In the genomic region with DNA sequence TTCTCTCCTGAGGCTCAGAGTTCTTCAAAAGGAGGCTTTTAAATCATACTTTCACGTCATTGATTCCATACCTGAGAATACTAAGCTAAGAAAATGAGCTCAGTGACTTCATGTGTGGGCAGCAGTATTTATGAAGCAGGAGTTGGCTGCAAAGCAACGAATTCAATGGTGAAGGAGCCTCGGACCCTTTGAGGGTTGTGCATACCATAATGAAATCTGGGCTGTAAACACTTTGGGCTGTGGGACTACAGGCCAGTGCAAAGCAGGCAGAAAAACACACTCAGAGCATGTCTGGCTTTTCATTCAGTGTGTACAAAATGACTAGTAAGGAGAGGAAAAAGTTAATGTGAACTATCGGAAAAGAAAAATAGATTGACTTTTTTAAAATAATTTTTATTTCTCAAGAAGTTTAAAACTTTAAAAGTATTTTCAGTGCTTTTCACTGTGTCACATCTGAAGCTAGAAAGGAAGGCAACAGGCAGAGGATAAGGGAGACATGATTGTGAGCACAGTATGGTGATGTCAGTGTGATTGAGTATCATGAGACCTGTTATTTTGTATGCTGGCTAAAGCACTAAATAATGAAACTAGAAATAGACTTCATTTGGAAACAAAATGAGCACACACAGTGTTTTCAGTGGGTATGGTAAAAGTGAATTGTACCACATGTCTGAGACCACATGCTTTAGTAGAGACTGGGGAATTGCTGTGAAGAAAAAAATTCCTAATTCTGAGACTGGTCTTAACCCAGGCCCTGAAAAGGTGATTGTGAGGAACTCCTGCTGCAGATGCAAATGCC, we compare ENCODE assay signal across 29 mouse cellular contexts. TPM values are rescaled to one million over a fixed set of nuclear protein-coding genes. Genes with fewer than 3 reads are reported as not detected.
DNase-seq lines count a peak whose midpoint lies in the region; ATAC-seq and TF ChIP-seq lines count a peak whose summit lies in the region.
"Had no signal": no experiment of that assay in that cellular context is flagged by ENCODE, and none has a peak within 500 bp of the region (broad histone marks: within the 10 kb centered on the region; RNA-seq: fewer than 3 reads in every experiment).

No protein-coding gene starts in this region.

- H3K4me2 ChIP-seq in midbrain, embryonic 11.5 days = no peak overlapping the region
- H3K4me2 ChIP-seq in midbrain, embryonic 13.5 days (replicated peaks) = no peak overlapping the region
- H3K4me2 ChIP-seq in limb, embryonic 15.5 days = no peak overlapping the region
- H3K4me2 ChIP-seq: embryonic facial prominence, embryonic 13.5 days; embryonic facial prominence, embryonic 15.5 days; forebrain, embryonic 12.5 days had no signal

- peak overlapping the region; percentile 61; the same call in 1 of the 2 replicates for H3K27ac ChIP-seq in layer of hippocampus, adult 2 months
- no peak overlapping the region for H3K27ac ChIP-seq in midbrain, embryonic 11.5 days (ENCODE audit: low read depth, low read length)
- H3K27ac ChIP-seq in midbrain, embryonic 13.5 days = no peak overlapping the region
- H3K27ac ChIP-seq in limb, embryonic 15.5 days = peak overlapping the region; percentile 63
- H3K27ac ChIP-seq in left cerebral cortex, adult 2 months = no peak overlapping the region
- H3K27ac ChIP-seq: embryonic facial prominence, embryonic 13.5 days; embryonic facial prominence, embryonic 15.5 days; forebrain, embryonic 10.5 days; forebrain, embryonic 12.5 days had no signal

- no peak for DNase-seq in layer of hippocampus, adult 2 months (ENCODE audit: low spot score in 2 of 2)
- no peak for DNase-seq in layer of hippocampus, adult 9-10 months (ENCODE audit: low spot score)
- peak; percentile 49 for DNase-seq in midbrain, embryonic 11.5 days (ENCODE audit: low spot score, missing footprints)
- no peak for DNase-seq in left cerebral cortex, adult 2 months (ENCODE audit: extremely low spot score in 1 of 2, low spot score in 2 of 2)
- DNase-seq: adrenal gland, adult 2 months; adrenal gland, postnatal 10 days; adrenal gland, postnatal 25 days; B cell, adult 2 months; cerebellum, adult 11 months; cerebellum, adult 18-20 months; cerebellum, adult 8-10 months; cerebellum, adult 9-11 months; cerebellum, postnatal 14 days; cerebellum, postnatal 36 days; embryo, embryonic 11 days had no signal

- no peak overlapping the region for H3K9ac ChIP-seq in midbrain, embryonic 11.5 days (ENCODE audit: low read length)
- no peak overlapping the region for H3K9ac ChIP-seq in midbrain, embryonic 13.5 days (replicated peaks)
- no peak overlapping the region for H3K9ac ChIP-seq in limb, embryonic 15.5 days
- H3K9ac ChIP-seq: embryonic facial prominence, embryonic 13.5 days; embryonic facial prominence, embryonic 15.5 days; forebrain, embryonic 12.5 days had no signal

- no peak overlapping the region for H3K4me3 ChIP-seq in layer of hippocampus, adult 2 months
- H3K4me3 ChIP-seq in midbrain, embryonic 11.5 days (ENCODE audit: low read depth, low read length) = no peak overlapping the region
- no peak overlapping the region for H3K4me3 ChIP-seq in midbrain, embryonic 13.5 days (replicated peaks)
- H3K4me3 ChIP-seq in limb, embryonic 15.5 days = no peak overlapping the region
- no peak overlapping the region for H3K4me3 ChIP-seq in left cerebral cortex, adult 2 months
- H3K4me3 ChIP-seq: embryonic facial prominence, embryonic 13.5 days; embryonic facial prominence, embryonic 15.5 days; erythroblast, embryonic 14.5 days; forebrain, embryonic 10.5 days; forebrain, embryonic 12.5 days had no signal

- H3K4me1 ChIP-seq in midbrain, embryonic 11.5 days (ENCODE audit: control insufficient read depth, insufficient read depth, low read length) = no peaks in the 10 kb centered on the region
- H3K4me1 ChIP-seq in midbrain, embryonic 13.5 days (replicated peaks) = no peaks in the 10 kb centered on the region
- peaks cover 6% of the 10 kb centered on the region; the same call in 1 of the 2 replicates for H3K4me1 ChIP-seq in limb, embryonic 15.5 days
- H3K4me1 ChIP-seq: embryonic facial prominence, embryonic 13.5 days; embryonic facial prominence, embryonic 15.5 days; forebrain, embryonic 10.5 days; forebrain, embryonic 12.5 days had no signal

- intact Hi-C loops in left cerebral cortex, adult 2 months (cut with DNase I) = no loop called here

- H3K27me3 ChIP-seq in midbrain, embryonic 11.5 days (ENCODE audit: control insufficient read depth, insufficient read depth, low read length) = no peaks in the 10 kb centered on the region
- no peaks in the 10 kb centered on the region for H3K27me3 ChIP-seq in midbrain, embryonic 13.5 days
- H3K27me3 ChIP-seq in limb, embryonic 15.5 days = no peaks in the 10 kb centered on the region
- H3K27me3 ChIP-seq: CH12.LX; embryonic facial prominence, embryonic 13.5 days; embryonic facial prominence, embryonic 15.5 days; forebrain, embryonic 12.5 days; Patski had no signal

- 71% methylated on average over 4 of the region's 4 CpGs for WGBS in midbrain, embryonic 11.5 days
- WGBS in midbrain, embryonic 13.5 days = 68% methylated on average over 4 of the region's 4 CpGs
- WGBS in limb, embryonic 15.5 days = 30% methylated on average over 4 of the region's 4 CpGs

- TF ChIP-seq CTCF in layer of hippocampus, adult 2 months (conservative IDR thresholded peaks at IDR 0.05) = no peak
- TF ChIP-seq CTCF in left cerebral cortex, adult 2 months (IDR thresholded peaks at IDR 0.05) = no peak

- ATAC-seq in midbrain, embryonic 11.5 days (ENCODE audit: low FRiP score) = no peak
- ATAC-seq in midbrain, embryonic 13.5 days = no peak
- no peak; the same call in 1 of the 2 replicates for ATAC-seq in limb, embryonic 15.5 days (ENCODE audit: insufficient number of reproducible peaks, low FRiP score, low TSS enrichment, low read depth)
- ATAC-seq: CD4-positive, CD25-positive, alpha-beta regulatory T cell, adult 4 months; forebrain, embryonic 14.5 days; forebrain, embryonic 16.5 days; Patski had no signal

- H3K9me3 ChIP-seq in midbrain, embryonic 11.5 days (ENCODE audit: control insufficient read depth, low read length) = no peaks in the 10 kb centered on the region
- H3K9me3 ChIP-seq in midbrain, embryonic 13.5 days = no peaks in the 10 kb centered on the region
- no peaks in the 10 kb centered on the region for H3K9me3 ChIP-seq in limb, embryonic 15.5 days
- H3K9me3 ChIP-seq: embryonic facial prominence, embryonic 13.5 days; embryonic facial prominence, embryonic 15.5 days; forebrain, embryonic 10.5 days; forebrain, embryonic 12.5 days had no signal

- no peaks in the 10 kb centered on the region for H3K36me3 ChIP-seq in midbrain, embryonic 11.5 days (ENCODE audit: control insufficient read depth, insufficient read depth, low read length)
- H3K36me3 ChIP-seq in midbrain, embryonic 13.5 days = no peaks in the 10 kb centered on the region
- no peaks in the 10 kb centered on the region for H3K36me3 ChIP-seq in limb, embryonic 15.5 days
- H3K36me3 ChIP-seq: embryonic facial prominence, embryonic 13.5 days; embryonic facial prominence, embryonic 15.5 days; forebrain, embryonic 10.5 days; forebrain, embryonic 12.5 days; G1E had no signal

RNA-seq across cellular contexts. Expression of gene Sstr4, which starts 45.4 kb away (rescaled TPM):
- 10 to 100 TPM; 75.5 TPM for total RNA-seq in layer of hippocampus, adult 2 months (2021)
- polyA plus RNA-seq in midbrain, embryonic 11.5 days (2014; fragmentation: Nextera tagmentation; extraction: Ambion mirVana) = 1.4 and 2.2 TPM in 2 replicates
- polyA plus RNA-seq in midbrain, embryonic 13.5 days (2015; fragmentation: Nextera tagmentation; extraction: Ambion mirVana) = 0.79 and 1.5 TPM in 2 replicates
- polyA plus RNA-seq in limb, embryonic 15.5 days (2015; fragmentation: Nextera tagmentation; extraction: Ambion mirVana) = 3.1 and 3.9 TPM in 2 replicates
- 10 to 100 TPM; 33.7 to 34.9 TPM for total RNA-seq in left cerebral cortex, adult 2 months (2021)
- total RNA-seq: adrenal gland, postnatal 25 days; CH12.LX; common myeloid progenitor, adult 5-6 weeks; G1E had no signal
- polyA plus RNA-seq: CD4-positive, CD25-positive, alpha-beta regulatory T cell, adult 4 months; erythroblast, embryonic 14.5 days; G1E; Patski had no signal

RNA-seq across cellular contexts. Expression of gene Thbd, which starts 58.3 kb away (rescaled TPM):
- 1 to 10 TPM; 5.3 to 6.9 TPM for total RNA-seq in layer of hippocampus, adult 2 months (2021)
- polyA plus RNA-seq in midbrain, embryonic 11.5 days (2014; fragmentation: Nextera tagmentation; extraction: Ambion mirVana) = 16.3 and 21.0 TPM in 2 replicates
- polyA plus RNA-seq in midbrain, embryonic 13.5 days (2015; fragmentation: Nextera tagmentation; extraction: Ambion mirVana) = 4.5 and 4.8 TPM in 2 replicates
- polyA plus RNA-seq in limb, embryonic 15.5 days (2015; fragmentation: Nextera tagmentation; extraction: Ambion mirVana) = 28.5 and 29.1 TPM in 2 replicates
- total RNA-seq in left cerebral cortex, adult 2 months (2021) = 10 to 100 TPM; 12.3 to 13.0 TPM
- total RNA-seq: CH12.LX, G1E had no signal
- polyA plus RNA-seq: erythroblast, embryonic 14.5 days; G1E; Patski had no signal

Comparison
In these comparisons a context has a peak if more than half of its experiments do, and no peak if none do; other contexts are left out.
1. H3K27ac ChIP-seq: peak in layer of hippocampus, adult 2 months (single experiment) and limb, embryonic 15.5 days (single experiment); none in midbrain, embryonic 11.5 days (single experiment), midbrain, embryonic 13.5 days (single experiment) and left cerebral cortex, adult 2 months (single experiment).